ENCODE assay signal across 8 mouse cellular contexts in the genomic region with DNA sequence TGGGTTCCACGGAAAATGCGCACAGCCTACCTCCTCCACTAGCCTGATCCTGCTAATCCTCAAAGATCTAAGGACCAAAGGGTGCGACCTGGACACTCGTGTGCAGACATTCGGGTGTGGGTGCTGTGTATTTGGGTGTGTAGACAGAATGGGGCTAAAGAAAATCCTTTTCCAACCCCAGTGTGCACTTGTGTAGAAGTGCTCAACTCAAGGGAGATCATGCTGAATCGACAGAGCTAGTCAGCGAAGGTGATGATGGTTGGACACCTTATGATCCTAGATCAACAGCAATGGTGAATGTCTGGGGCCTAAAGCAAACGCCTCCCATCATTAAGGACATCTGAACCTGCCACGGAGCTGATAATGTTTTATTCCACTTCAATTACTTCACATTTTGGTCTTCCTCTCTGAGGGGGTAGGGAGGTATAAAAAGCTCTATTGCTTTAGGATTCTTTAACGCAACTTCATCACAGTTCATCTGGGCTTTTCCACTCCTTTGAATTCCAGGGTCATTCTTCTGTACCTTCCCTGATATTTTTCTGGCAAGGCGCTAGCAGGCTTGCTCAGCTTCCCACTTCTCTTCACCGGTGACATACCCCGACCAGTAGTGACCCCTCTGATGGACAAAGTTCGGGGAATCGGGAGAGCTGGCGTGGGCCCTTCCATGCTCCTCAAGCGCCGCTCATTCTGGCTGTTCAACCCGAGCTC. TPM values are rescaled to one million over a fixed set of nuclear protein-coding genes. Genes with fewer than 3 reads are reported as not detected.
DNase-seq lines count a peak whose midpoint lies in the region; ATAC-seq and TF ChIP-seq lines count a peak whose summit lies in the region.

No protein-coding gene starts in this region.

- WGBS in heart, embryonic 12.5 days, result 25% methylated on average over 19 of the region's 19 CpGs
- 19% methylated on average over 19 of the region's 19 CpGs for WGBS in forebrain, postnatal 0 days
- WGBS in macrophage (ENCODE audit: missing documents), result 49% methylated on average over 19 of the region's 19 CpGs

- H3K4me1 ChIP-seq in heart, embryonic 12.5 days (replicated peaks), result peaks cover 30% of the 10 kb centered on the region
- no peaks in the 10 kb centered on the region for H3K4me1 ChIP-seq in ES-Bruce4 (ENCODE audit: control insufficient read depth, insufficient read depth, low read length)
- peaks cover 3% of the 10 kb centered on the region; the same call in 1 of the 2 replicates for H3K4me1 ChIP-seq in forebrain, postnatal 0 days (ENCODE audit: insufficient read depth)

- H3K27ac ChIP-seq in heart, embryonic 12.5 days (ENCODE audit: poor library complexity, severe bottlenecking), result peak overlapping the region; percentile 98
- H3K27ac ChIP-seq in ES-Bruce4 (ENCODE audit: insufficient read depth, low read length), result no peak overlapping the region
- peak overlapping the region; percentile 89 for H3K27ac ChIP-seq in forebrain, postnatal 0 days (ENCODE audit: low read depth, low read length)
- no peak overlapping the region for H3K27ac ChIP-seq in macrophage

- no peak for ATAC-seq in heart, embryonic 12.5 days (ENCODE audit: insufficient number of reproducible peaks, low FRiP score)
- no peak for ATAC-seq in forebrain, postnatal 0 days

- TF ChIP-seq POLR2A in ES-Bruce4 (IDR thresholded peaks at IDR 0.05; ENCODE audit: insufficient read depth, low read length), result no peak

- H3K4me3 ChIP-seq in heart, embryonic 12.5 days, result peak overlapping the region; percentile 76
- H3K4me3 ChIP-seq in ES-Bruce4 (ENCODE audit: low read depth, low read length), result peak overlapping the region; percentile 58
- H3K4me3 ChIP-seq in forebrain, postnatal 0 days (ENCODE audit: low read depth, low read length), result peak overlapping the region; percentile 57
- H3K4me3 ChIP-seq in macrophage (ENCODE audit: inconsistent target), result peak overlapping the region; percentile 57

- DNase-seq in heart, adult 8-10 months (ENCODE audit: low spot score), result no peak
- no peak for DNase-seq in forebrain, postnatal 0 days
- no peak for DNase-seq in layer of hippocampus, adult 11-12 months (ENCODE audit: low spot score)
- no peak for DNase-seq in adrenal gland, postnatal 25 days
- no peak for DNase-seq in adrenal gland, postnatal 14 days

- no peak for TF ChIP-seq CTCF in ES-Bruce4 (IDR thresholded peaks at IDR 0.05; ENCODE audit: low read depth, low read length)
- TF ChIP-seq CTCF in forebrain, postnatal 0 days (IDR thresholded peaks at IDR 0.05; ENCODE audit: low read depth), result no peak

- peak overlapping the region; percentile 84 for H3K4me2 ChIP-seq in heart, embryonic 12.5 days
- peak overlapping the region; percentile 87 for H3K4me2 ChIP-seq in forebrain, postnatal 0 days (ENCODE audit: low read depth)

- H3K27me3 ChIP-seq in heart, embryonic 12.5 days (replicated peaks), result no peaks in the 10 kb centered on the region
- 0 out of 2 replicates have a peak, but pooled peaks cover 2% of the 10 kb centered on the region for H3K27me3 ChIP-seq in ES-Bruce4 (ENCODE audit: control insufficient read depth, insufficient read depth, low read length, poor library complexity, severe bottlenecking)
- H3K27me3 ChIP-seq in forebrain, postnatal 0 days (ENCODE audit: insufficient read depth, low read length), result no peaks in the 10 kb centered on the region

- H3K9me3 ChIP-seq in heart, embryonic 12.5 days (replicated peaks), result no peaks in the 10 kb centered on the region
- H3K9me3 ChIP-seq in ES-Bruce4 (replicated peaks; ENCODE audit: control insufficient read depth, insufficient read depth, low read length, poor library complexity, severe bottlenecking), result peaks cover under 1% of the 10 kb centered on the region; the same call in 1 of the 2 replicates
- H3K9me3 ChIP-seq in forebrain, postnatal 0 days (ENCODE audit: low read length), result no peaks in the 10 kb centered on the region

- no peak for TF ChIP-seq EP300 in ES-Bruce4 (IDR thresholded peaks at IDR 0.05; ENCODE audit: insufficient read depth, low read depth, low read length)

- peak overlapping the region; percentile 96 for H3K9ac ChIP-seq in heart, embryonic 12.5 days
- peak overlapping the region; percentile 85 for H3K9ac ChIP-seq in ES-Bruce4 (ENCODE audit: low read depth, poor library complexity, severe bottlenecking)
- H3K9ac ChIP-seq in forebrain, postnatal 0 days, result peak overlapping the region; percentile 65

- peaks cover 12% of the 10 kb centered on the region for H3K36me3 ChIP-seq in heart, embryonic 12.5 days
- H3K36me3 ChIP-seq in ES-Bruce4 (ENCODE audit: control insufficient read depth, insufficient read depth, low read length, poor library complexity, severe bottlenecking), result no peaks in the 10 kb centered on the region
- no peaks in the 10 kb centered on the region for H3K36me3 ChIP-seq in forebrain, postnatal 0 days (ENCODE audit: insufficient read depth)
- H3K36me3 ChIP-seq in macrophage (ENCODE audit: inconsistent target), result no peaks in the 10 kb centered on the region

- H3K79me2 ChIP-seq in macrophage (ENCODE audit: inconsistent target), result no peaks in the 10 kb centered on the region

RNA-seq across cellular contexts. Expression of a gene that starts 1.3 kb away (rescaled TPM):
- 3.2 and 3.8 TPM in 2 replicates for polyA plus RNA-seq in heart, embryonic 12.5 days (2016; fragmentation: Nextera tagmentation; extraction: Ambion mirVana)
- 1 to 10 TPM in 3 of 4 experiments, under 1 TPM in 1; 0.57 to 1.7 (median 1.2) TPM for total RNA-seq in heart, adult 8-10 months (2022)
- polyA plus RNA-seq in ES-Bruce4 (2011; ENCODE audit: insufficient read depth, insufficient read length, low read depth, missing spikeins) (0.63 and 0.70 TPM in 2 replicates), macrophage (2018) (0.16 to 0.40 TPM (median 0.26 TPM) in 3 replicates)
- 0.38 TPM in 1 of 2 replicates, not detected in the other for total RNA-seq in forebrain, postnatal 0 days (2014; rRNA removed)
- polyA plus RNA-seq in forebrain, postnatal 0 days (2015; fragmentation: Nextera tagmentation; extraction: Ambion mirVana), result 0.59 and 0.97 TPM in 2 replicates
- total RNA-seq in macrophage (2018; cell fraction: chromatin; rRNA removed), result 1 to 10 TPM in 5 of 26 experiments, under 1 TPM in 4, not detected in 17; 0.71 to 1.5 (median 1.1) TPM
- 1 to 10 TPM in 2 of 26 experiments, under 1 TPM in 24; 0.24 to 1.1 (median 0.52) TPM for total RNA-seq in macrophage (2018; cell fraction: cytosol; rRNA removed)
- 1 to 10 TPM in 5 of 26 experiments, under 1 TPM in 6, not detected in 15; 0.60 to 2.2 (median 0.83) TPM for total RNA-seq in macrophage (2018; cell fraction: nucleus; rRNA removed)
- 1.1 and 2.4 TPM in 2 replicates for total RNA-seq in adrenal gland, postnatal 25 days (2021)
- 5.4 and 5.7 TPM in 2 replicates for total RNA-seq in adrenal gland, postnatal 14 days (2021)

RNA-seq across cellular contexts. Expression of a gene that starts 19.7 kb away (rescaled TPM):
- polyA plus RNA-seq in heart, embryonic 12.5 days (2016; fragmentation: Nextera tagmentation; extraction: Ambion mirVana), result 13.0 and 14.9 TPM in 2 replicates
- 1 to 10 TPM; 5.8 to 8.3 (median 7.4) TPM for total RNA-seq in heart, adult 8-10 months (2022)
- polyA plus RNA-seq in ES-Bruce4 (2011; ENCODE audit: insufficient read depth, insufficient read length, low read depth, missing spikeins) (5.4 and 5.9 TPM in 2 replicates), macrophage (2018) (0.57 to 1.5 TPM (median 1.2 TPM) in 3 replicates)
- total RNA-seq in forebrain, postnatal 0 days (2014; rRNA removed), result 4.3 and 8.9 TPM in 2 replicates
- 3.8 and 4.5 TPM in 2 replicates for polyA plus RNA-seq in forebrain, postnatal 0 days (2015; fragmentation: Nextera tagmentation; extraction: Ambion mirVana)
- 1 to 10 TPM in 25 of 26 experiments, under 1 TPM in 1; 0.76 to 4.7 (median 2.0) TPM for total RNA-seq in macrophage (2018; cell fraction: chromatin; rRNA removed)
- 1 to 10 TPM; 1.0 to 2.5 (median 1.5) TPM for total RNA-seq in macrophage (2018; cell fraction: cytosol; rRNA removed)
- total RNA-seq in macrophage (2018; cell fraction: nucleus; rRNA removed), result 1 to 10 TPM in 25 of 26 experiments, under 1 TPM in 1; 0.88 to 5.9 (median 2.1) TPM
- 6.6 and 8.6 TPM in 2 replicates for total RNA-seq in adrenal gland, postnatal 25 days (2021)
- total RNA-seq in adrenal gland, postnatal 14 days (2021), result 19.0 and 19.6 TPM in 2 replicates

Comparison
In these comparisons a context has a peak if more than half of its experiments do, and no peak if none do; other contexts are left out.
1. H3K27ac ChIP-seq: peak in heart, embryonic 12.5 days (single experiment) and forebrain, postnatal 0 days (single experiment); none in ES-Bruce4 (single experiment) and macrophage (single experiment).
2. Peak in every context shown above with its lines, with median percentiles within 50 percentile points of each other: H3K4me3 ChIP-seq and H3K9ac ChIP-seq.